Mouse (Mus musculus) ovary, postnatal 10 days (tissue): Measurements from ENCODE around the gene Sept9.

Experiments used
- DNase-seq: peaks from one replicate; pipeline ENCODE4 v3.0.0; 2022; ENCODE audit warnings: low spot score

Sept9 gene

GRCm38 (mm10) chr11:117176304-117176703 is 23.2 kb upstream of the Sept9 start:
- no peak for DNase-seq

- DNase-seq: no peak
These were observed 22.6 kb upstream of the Sept9 start for GRCm38 (mm10) chr11:117176900-117177299.

- DNase-seq: peak; percentile 90
These were observed 22.0 kb upstream of the Sept9 start for GRCm38 (mm10) chr11:117177303-117177979.

- no peak for DNase-seq
These were observed 19.6 kb upstream of the Sept9 start for GRCm38 (mm10) chr11:117179902-117180301.

GRCm38 (mm10) chr11:117182808-117183207 is 16.7 kb upstream of the Sept9 start:
- DNase-seq: no peak

- DNase-seq: no peak
These were observed 16.2 kb upstream of the Sept9 start for GRCm38 (mm10) chr11:117183299-117183698.

- DNase-seq: no peak
These were observed 15.6 kb upstream of the Sept9 start for GRCm38 (mm10) chr11:117183841-117184240.

- DNase-seq: no peak
These were observed 14.2 kb upstream of the Sept9 start for GRCm38 (mm10) chr11:117185076-117185933.

- no peak for DNase-seq
These were observed 7.9 kb upstream of the Sept9 start for GRCm38 (mm10) chr11:117191524-117191923.

- DNase-seq: no peak
These were observed 5.0 kb upstream of the Sept9 start for GRCm38 (mm10) chr11:117194475-117194937.

GRCm38 (mm10) chr11:117195616-117196015 is 3.8 kb upstream of the Sept9 start:
- no peak for DNase-seq

- DNase-seq: no peak
These were observed 2.8 kb upstream of the Sept9 start for GRCm38 (mm10) chr11:117196681-117197080.

GRCm38 (mm10) chr11:117198122-117198521 is 1.3 kb upstream of the Sept9 start:
- no peak for DNase-seq

GRCm38 (mm10) chr11:117201846-117202245 is 2.4 kb downstream of the Sept9 start:
- no peak for DNase-seq

GRCm38 (mm10) chr11:117204606-117205005 is 5.1 kb downstream of the Sept9 start:
- no peak for DNase-seq

GRCm38 (mm10) chr11:117205042-117205441 is 5.6 kb downstream of the Sept9 start:
- DNase-seq: no peak

GRCm38 (mm10) chr11:117205447-117205846 is 6.0 kb downstream of the Sept9 start:
- no peak for DNase-seq

- DNase-seq: no peak
These were observed 8.0 kb downstream of the Sept9 start for GRCm38 (mm10) chr11:117207436-117207835.

- DNase-seq: no peak
These were observed 8.8 kb downstream of the Sept9 start for GRCm38 (mm10) chr11:117208151-117208673.

GRCm38 (mm10) chr11:117216713-117217112 is 17.3 kb downstream of the Sept9 start:
- DNase-seq: no peak

- DNase-seq: no peak
These were observed 18.6 kb downstream of the Sept9 start for GRCm38 (mm10) chr11:117218070-117218469.

GRCm38 (mm10) chr11:117218498-117218897 is 19.0 kb downstream of the Sept9 start:
- DNase-seq: no peak

GRCm38 (mm10) chr11:117220777-117221176 is 21.3 kb downstream of the Sept9 start:
- DNase-seq: no peak
